Mouse (Mus musculus) stomach, postnatal 0 days (tissue): ENCODE measurements at regions not wholly inside any gene's neighbourhood (a gene's known extent, or its start where the extent isn't known, plus 50 kb on each side); places are given as distances from the start of the nearest gene placed in this dataset.

Source experiments
- ATAC-seq: fragments of 200-750 bp; cut with Nextera tagmentation; 2 replicates; pipeline ENCODE4 v1.8.0; 2017; ENCODE audit not compliant: low FRiP score, low TSS enrichment
- DNase-seq: peaks from one replicate; pipeline ENCODE4 v3.0.0-alpha.2; 2016; ENCODE audit warnings: low spot score
- H3K27ac ChIP-seq: fragments of 300-500 bp; sonication (generic); replicated peaks from 2 replicates; pipeline ENCODE4 v1.5.1; 2014; ENCODE audit warnings: mild to moderate bottlenecking, control low read depth
- H3K27me3 ChIP-seq: fragments of 300-500 bp; sonication (generic); 2 replicates; pipeline ENCODE4 v1.6.1; 2014; ENCODE audit warnings: low read length; ENCODE audit not compliant: control insufficient read depth, insufficient read depth
- H3K36me3 ChIP-seq: fragments of 300-500 bp; sonication (generic); 2 replicates; pipeline ENCODE4 v1.6.1; 2014; ENCODE audit warnings: low read length, mixed read lengths; ENCODE audit not compliant: control insufficient read depth, insufficient read depth
- H3K4me1 ChIP-seq: fragments of 300-500 bp; sonication (generic); replicated peaks from 2 replicates; pipeline ENCODE4 v1.6.1; 2014; ENCODE audit warnings: antibody characterized with exemption; ENCODE audit not compliant: control insufficient read depth, insufficient read depth
- H3K4me2 ChIP-seq: fragments of 300-500 bp; sonication (generic); replicated peaks from 2 replicates; pipeline ENCODE4 v1.6.1; 2014; ENCODE audit warnings: low read depth, mild to moderate bottlenecking, control low read depth, moderate library complexity
- H3K4me3 ChIP-seq: fragments of 300-500 bp; sonication (generic); 2 replicates; pipeline ENCODE4 v1.5.1; 2014; ENCODE audit warnings: low read depth, low read length, control low read depth
- H3K9ac ChIP-seq: fragments of 300-500 bp; sonication (generic); 2 replicates; pipeline ENCODE4 v1.6.1; 2014; ENCODE audit warnings: mild to moderate bottlenecking, low read length, control low read depth, mixed read lengths
- H3K9me3 ChIP-seq: fragments of 300-500 bp; sonication (generic); 2 replicates; pipeline ENCODE4 v1.6.1; 2016; ENCODE audit warnings: low read length; ENCODE audit not compliant: control insufficient read depth
- CTCF ChIP-seq: IDR thresholded peaks from 2 replicates; pipeline ENCODE4 v1.5.1; 2016; ENCODE audit warnings: antibody characterized with exemption, low read depth, mild to moderate bottlenecking, moderate library complexity
- EP300 ChIP-seq: optimal IDR thresholded peaks from 2 replicates; pipeline ENCODE3; 2016; ENCODE audit warnings: antibody characterized with exemption
- WGBS: fragments of 180-500 bp; shearing (Covaris S2); extraction: QIAGEN DNeasy Blood & Tissue Kit; methylation state at CpG from one replicate; pipeline ENCODE4 v1.1.7; 2014; 5-methylcytosine and 5-hydroxymethylcytosine counted together

GRCm38 (mm10) chr2:123023918-123024317 lies 258.9 kb downstream of the Sqor start:
- no peak overlapping the region for H3K4me3 ChIP-seq
- no peaks in the 10 kb centered on the region for H3K9me3 ChIP-seq
- H3K4me1 ChIP-seq = no peaks in the 10 kb centered on the region
- no peak overlapping the region for H3K4me2 ChIP-seq
- DNase-seq = no peak
- H3K36me3 ChIP-seq = no peaks in the 10 kb centered on the region
- H3K27ac ChIP-seq = no peak overlapping the region
- H3K9ac ChIP-seq = no peak overlapping the region
- TF ChIP-seq EP300 = no peak
- TF ChIP-seq CTCF = no peak
- no peak for ATAC-seq
- no peaks in the 10 kb centered on the region for H3K27me3 ChIP-seq
- WGBS = 45% methylated on average over 4 of the region's 4 CpGs

DNA sequence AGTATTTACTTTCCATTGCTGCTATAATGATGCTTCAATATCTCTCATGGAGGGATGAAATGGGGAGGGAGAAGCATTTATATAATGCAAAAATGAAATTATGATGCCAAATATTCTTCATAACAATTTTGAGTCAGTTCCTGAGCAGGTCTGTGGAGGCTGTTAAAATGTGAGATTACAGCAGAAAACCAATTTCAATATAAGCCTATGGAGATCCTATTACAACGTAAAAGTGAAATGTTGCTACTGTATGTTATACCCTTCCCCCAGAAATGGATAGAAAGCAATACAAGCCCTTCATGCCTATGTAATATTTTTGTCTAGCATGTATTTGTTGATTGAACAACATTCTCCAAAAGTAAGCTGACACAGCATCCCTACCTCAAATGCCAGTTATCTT lies 259.3 kb downstream of the Sqor start:
- WGBS = 82% methylated on average over 1 of the region's 1 CpGs
- Histone ChIP-seq H3K9ac (no peak overlapping the region), H3K27ac (no peak overlapping the region), H3K36me3 (no peaks in the 10 kb centered on the region), H3K9me3 (no peaks in the 10 kb centered on the region), H3K4me1 (no peaks in the 10 kb centered on the region), H3K4me2 (no peak overlapping the region), H3K27me3 (no peaks in the 10 kb centered on the region), H3K4me3 (no peak overlapping the region)
- ATAC-seq (no peak), DNase-seq (no peak)
- TF ChIP-seq CTCF (no peak), EP300 (no peak)

GRCm38 (mm10) chr2:123024976-123025585 lies 260.0 kb downstream of the Sqor start:
- 84% methylated on average over 4 of the region's 4 CpGs for WGBS
- TF ChIP-seq CTCF (no peak), EP300 (no peak)

DNA sequence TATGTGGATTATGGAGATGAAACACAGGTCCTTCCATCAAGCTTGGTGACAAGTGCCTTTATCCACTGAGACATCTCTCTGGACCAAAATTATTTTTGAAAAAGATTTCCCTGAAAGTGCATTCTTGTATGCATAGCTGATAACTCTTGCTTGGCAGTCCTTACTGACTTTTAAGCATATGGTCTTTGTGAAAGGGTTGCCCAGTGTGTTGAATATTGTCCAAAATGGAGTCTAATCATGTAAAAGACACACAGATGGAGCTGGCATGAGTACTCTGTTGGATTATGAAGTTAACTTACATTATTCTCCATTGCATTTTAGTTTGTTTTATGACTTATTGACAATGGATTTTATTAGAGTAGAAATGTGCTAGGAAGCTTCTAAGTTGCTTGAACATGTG lies 282.3 kb downstream of the Sqor start:
- no peaks in the 10 kb centered on the region for H3K27me3 ChIP-seq
- H3K36me3 ChIP-seq = no peaks in the 10 kb centered on the region

More at GRCm38 (mm10) chr2:123024976-123025585, 260.0 kb downstream of the Sqor start:
- Histone ChIP-seq H3K4me3 (no peak overlapping the region), H3K4me2 (no peak overlapping the region), H3K9me3 (no peaks in the 10 kb centered on the region), H3K27ac (no peak overlapping the region), H3K9ac (no peak overlapping the region), H3K36me3 (no peaks in the 10 kb centered on the region), H3K27me3 (no peaks in the 10 kb centered on the region), H3K4me1 (no peaks in the 10 kb centered on the region)
- DNase-seq (no peak), ATAC-seq (no peak)

DNA sequence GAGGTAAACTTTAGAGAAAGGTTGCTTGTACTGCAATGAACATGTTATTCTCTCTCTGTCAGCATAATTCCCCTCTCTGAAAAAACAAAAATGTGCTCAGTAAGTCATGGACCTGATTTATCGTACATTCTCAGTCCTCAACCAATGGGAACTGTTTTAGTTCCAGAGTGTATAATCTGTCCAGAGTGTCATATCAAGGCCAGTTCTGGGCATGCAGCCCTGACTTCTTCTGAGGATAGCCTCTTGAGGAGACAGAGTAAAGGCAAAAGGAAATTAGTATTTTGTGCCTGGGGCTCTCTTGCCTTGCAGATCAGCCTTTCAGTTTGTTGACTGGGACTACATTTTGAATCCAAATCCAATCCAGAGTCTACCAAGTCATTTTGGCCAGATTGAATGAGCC lies 299.6 kb downstream of the Sqor start:
- TF ChIP-seq EP300 (no peak), CTCF (no peak)
- Histone ChIP-seq H3K36me3 (no peaks in the 10 kb centered on the region), H3K27me3 (no peaks in the 10 kb centered on the region), H3K4me3 (no peak overlapping the region), H3K27ac (no peak overlapping the region), H3K9ac (no peak overlapping the region), H3K9me3 (no peaks in the 10 kb centered on the region), H3K4me1 (no peaks in the 10 kb centered on the region), H3K4me2 (no peak overlapping the region)
- no peak for DNase-seq
- no peak for ATAC-seq
- WGBS = 61% methylated on average over 1 of the region's 1 CpGs

More for the DNA sequence above, 282.3 kb downstream of the Sqor start:
- Histone ChIP-seq H3K27ac (no peak overlapping the region), H3K4me1 (no peaks in the 10 kb centered on the region), H3K4me2 (no peak overlapping the region), H3K4me3 (no peak overlapping the region), H3K9me3 (no peaks in the 10 kb centered on the region), H3K9ac (no peak overlapping the region)
- DNase-seq (no peak), ATAC-seq (no peak)
- TF ChIP-seq EP300 (no peak), CTCF (no peak)

GRCm38 (mm10) chr2:123068809-123069208 lies 303.8 kb downstream of the Sqor start:
- H3K9me3 ChIP-seq = no peaks in the 10 kb centered on the region
- 42% methylated on average over 5 of the region's 5 CpGs for WGBS
- no peak for ATAC-seq

More at GRCm38 (mm10) chr2:123068809-123069208, 303.8 kb downstream of the Sqor start:
- DNase-seq = no peak
- Histone ChIP-seq H3K27ac (no peak overlapping the region), H3K27me3 (no peaks in the 10 kb centered on the region), H3K36me3 (no peaks in the 10 kb centered on the region), H3K4me3 (no peak overlapping the region), H3K4me2 (no peak overlapping the region), H3K9ac (no peak overlapping the region), H3K4me1 (no peaks in the 10 kb centered on the region)
- TF ChIP-seq EP300 (no peak), CTCF (no peak)
